Mouse (Mus musculus): ENCODE results near the gene Ano6. TPM values are rescaled to one million over a fixed set of nuclear protein-coding genes. Genes with fewer than 3 reads are reported as not detected.
A peak's percentile ranks its signal among the peaks of the same experiment; 100 is the strongest.

The Ano6 gene
- total and polyA plus RNA-seq, 3 experiments: 14.1 to 19.6 (median 17.3) TPM

DNA sequence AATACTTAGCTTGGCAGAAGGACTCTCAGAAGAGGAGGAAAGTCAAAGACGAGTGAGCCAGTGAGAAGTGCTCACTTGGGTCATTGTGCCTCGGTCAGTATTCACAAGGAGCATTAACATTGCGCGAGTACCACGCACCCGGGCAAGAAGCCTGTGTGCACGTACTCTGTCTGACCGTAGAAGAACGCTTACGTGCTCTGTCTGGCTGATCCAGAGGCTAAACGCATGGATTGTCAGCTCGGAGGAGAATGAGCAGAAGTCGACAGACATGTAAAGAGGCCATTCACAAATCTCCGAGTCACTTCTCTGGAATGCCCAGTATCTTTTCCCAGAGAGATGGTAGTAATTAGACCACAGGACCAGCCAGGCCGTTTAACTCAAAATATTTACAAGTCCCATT, 81.0 kb downstream of the Ano6 start:
- Histone ChIP-seq H3K9ac (ENCODE audit: low read depth, low read length) (no peak overlapping the region), H3K27me3 (ENCODE audit: control insufficient read depth, insufficient read depth, low read length) (no peaks in the 10 kb centered on the region), H3K27ac (no peak overlapping the region), H3K4me1 (ENCODE audit: control insufficient read depth, insufficient read depth, low read length) (peaks cover 6% of the 10 kb centered on the region), H3K79me2 (replicated peaks; ENCODE audit: control insufficient read depth, insufficient read depth, low read length) (no peaks in the 10 kb centered on the region), H3K4me3 (no peak overlapping the region), H3K36me3 (ENCODE audit: control insufficient read depth, insufficient read depth, low read length) (peaks cover 3% of the 10 kb centered on the region; the same call in 1 of the 2 replicates)
- TF ChIP-seq EP300 (IDR thresholded peaks at IDR 0.05; ENCODE audit: insufficient read depth, low read depth, low read length): no peak
- TF ChIP-seq CTCF (IDR thresholded peaks at IDR 0.05): no peak
- TF ChIP-seq POLR2A (IDR thresholded peaks at IDR 0.05; ENCODE audit: insufficient read depth, low read depth, low read length): no peak
- no peak for DNase-seq
- intact Hi-C loops (cut with DNase I): no loop called here
- WGBS: 53% methylated on average over 15 of the region's 15 CpGs

DNA sequence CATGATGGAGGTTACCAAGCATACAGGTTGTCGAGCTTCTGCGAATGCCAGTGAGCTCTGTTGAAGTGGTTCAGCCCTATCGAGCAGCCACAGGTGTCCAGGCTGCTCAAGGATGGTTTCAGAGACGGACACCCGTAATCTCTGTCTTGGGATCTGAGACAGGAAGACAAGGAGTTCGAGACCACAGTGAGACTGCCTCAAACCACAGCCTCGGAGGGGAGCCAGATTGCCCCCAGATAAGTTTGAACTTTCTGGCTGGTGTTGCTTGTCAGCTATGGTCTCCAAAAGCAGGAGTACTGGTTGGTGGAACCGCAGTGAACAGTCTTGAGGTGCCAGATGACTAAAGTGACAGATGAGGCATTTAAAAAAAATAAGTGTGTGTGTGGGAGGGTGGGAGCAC, 81.8 kb downstream of the Ano6 start:
- Histone ChIP-seq H3K79me2 (replicated peaks; ENCODE audit: control insufficient read depth, insufficient read depth, low read length) (no peaks in the 10 kb centered on the region), H3K27ac (no peak overlapping the region), H3K36me3 (ENCODE audit: control insufficient read depth, insufficient read depth, low read length) (peaks cover 3% of the 10 kb centered on the region; the same call in 1 of the 2 replicates), H3K4me3 (no peak overlapping the region), H3K4me1 (ENCODE audit: control insufficient read depth, insufficient read depth, low read length) (peaks cover 6% of the 10 kb centered on the region), H3K9ac (ENCODE audit: low read depth, low read length) (no peak overlapping the region), H3K27me3 (ENCODE audit: control insufficient read depth, insufficient read depth, low read length) (no peaks in the 10 kb centered on the region)
- TF ChIP-seq POLR2A (IDR thresholded peaks at IDR 0.05; ENCODE audit: insufficient read depth, low read depth, low read length) (no peak), EP300 (IDR thresholded peaks at IDR 0.05; ENCODE audit: insufficient read depth, low read depth, low read length) (no peak), CTCF (IDR thresholded peaks at IDR 0.05) (no peak)
- WGBS: 92% methylated on average over 8 of the region's 8 CpGs
- DNase-seq: no peak
- intact Hi-C loops (cut with DNase I): no loop called here

GRCm38 (mm10) chr15:95873276-95873675, 82.6 kb downstream of the Ano6 start:
- intact Hi-C loops (cut with DNase I): no loop called here
- no peak overlapping the region for H3K27ac ChIP-seq
- no peaks in the 10 kb centered on the region for H3K79me2 ChIP-seq (replicated peaks; ENCODE audit: control insufficient read depth, insufficient read depth, low read length)

GRCm38 (mm10) chr15:95874216-95874615, 83.6 kb downstream of the Ano6 start:
- Histone ChIP-seq H3K4me1 (ENCODE audit: control insufficient read depth, insufficient read depth, low read length) (peaks cover 6% of the 10 kb centered on the region), H3K36me3 (ENCODE audit: control insufficient read depth, insufficient read depth, low read length) (peaks cover 3% of the 10 kb centered on the region; the same call in 1 of the 2 replicates), H3K9ac (ENCODE audit: low read depth, low read length) (no peak overlapping the region), H3K27me3 (ENCODE audit: control insufficient read depth, insufficient read depth, low read length) (no peaks in the 10 kb centered on the region), H3K27ac (no peak overlapping the region), H3K4me3 (no peak overlapping the region), H3K79me2 (replicated peaks; ENCODE audit: control insufficient read depth, insufficient read depth, low read length) (no peaks in the 10 kb centered on the region)
- 82% methylated on average over 5 of the region's 5 CpGs for WGBS
- intact Hi-C loops (cut with DNase I): no loop called here
- DNase-seq: no peak
- TF ChIP-seq POLR2A (IDR thresholded peaks at IDR 0.05; ENCODE audit: insufficient read depth, low read depth, low read length) (no peak), EP300 (IDR thresholded peaks at IDR 0.05; ENCODE audit: insufficient read depth, low read depth, low read length) (no peak), CTCF (IDR thresholded peaks at IDR 0.05) (no peak)

More at GRCm38 (mm10) chr15:95873276-95873675, 82.6 kb downstream of the Ano6 start:
- no peak overlapping the region for H3K4me3 ChIP-seq
- H3K9ac ChIP-seq (ENCODE audit: low read depth, low read length): no peak overlapping the region
- peaks cover 3% of the 10 kb centered on the region; the same call in 1 of the 2 replicates for H3K36me3 ChIP-seq (ENCODE audit: control insufficient read depth, insufficient read depth, low read length)
- 93% methylated on average over 1 of the region's 1 CpGs for WGBS
- peaks cover 6% of the 10 kb centered on the region for H3K4me1 ChIP-seq (ENCODE audit: control insufficient read depth, insufficient read depth, low read length)
- no peak for TF ChIP-seq POLR2A (IDR thresholded peaks at IDR 0.05; ENCODE audit: insufficient read depth, low read depth, low read length)
- no peak for TF ChIP-seq EP300 (IDR thresholded peaks at IDR 0.05; ENCODE audit: insufficient read depth, low read depth, low read length)
- no peak for TF ChIP-seq CTCF (IDR thresholded peaks at IDR 0.05)
- DNase-seq: no peak
- no peaks in the 10 kb centered on the region for H3K27me3 ChIP-seq (ENCODE audit: control insufficient read depth, insufficient read depth, low read length)

DNA sequence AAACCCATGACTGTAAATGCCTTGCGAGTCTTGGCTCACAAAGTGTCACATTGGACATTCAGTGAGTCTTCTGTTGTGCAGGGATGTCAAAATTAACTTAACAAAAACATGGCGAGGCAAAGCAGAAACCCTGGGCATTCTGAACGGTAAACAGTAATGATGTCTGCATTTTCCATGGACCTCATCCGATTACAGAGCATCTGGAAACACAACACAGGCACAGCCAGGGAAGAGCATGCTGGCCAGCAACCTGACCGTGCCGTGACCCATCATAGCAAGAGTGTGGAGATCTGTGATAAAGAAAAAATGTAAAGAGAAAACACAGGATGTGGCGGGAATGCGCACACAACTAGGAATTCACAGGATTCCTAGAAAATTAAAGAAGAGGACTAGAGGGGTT, 84.1 kb downstream of the Ano6 start:
- Histone ChIP-seq H3K36me3 (ENCODE audit: control insufficient read depth, insufficient read depth, low read length) (peaks cover 3% of the 10 kb centered on the region; the same call in 1 of the 2 replicates), H3K4me3 (no peak overlapping the region), H3K4me1 (ENCODE audit: control insufficient read depth, insufficient read depth, low read length) (peaks cover 6% of the 10 kb centered on the region), H3K27me3 (ENCODE audit: control insufficient read depth, insufficient read depth, low read length) (no peaks in the 10 kb centered on the region), H3K9ac (ENCODE audit: low read depth, low read length) (no peak overlapping the region), H3K79me2 (replicated peaks; ENCODE audit: control insufficient read depth, insufficient read depth, low read length) (no peaks in the 10 kb centered on the region), H3K27ac (no peak overlapping the region)
- TF ChIP-seq POLR2A (IDR thresholded peaks at IDR 0.05; ENCODE audit: insufficient read depth, low read depth, low read length): no peak
- no peak for TF ChIP-seq EP300 (IDR thresholded peaks at IDR 0.05; ENCODE audit: insufficient read depth, low read depth, low read length)
- no peak for TF ChIP-seq CTCF (IDR thresholded peaks at IDR 0.05)
- 65% methylated on average over 8 of the region's 8 CpGs for WGBS
- intact Hi-C loops (cut with DNase I): no loop called here
- DNase-seq: no peak

GRCm38 (mm10) chr15:95875898-95876297, 85.3 kb downstream of the Ano6 start:
- Histone ChIP-seq H3K27ac (no peak overlapping the region), H3K9ac (ENCODE audit: low read depth, low read length) (no peak overlapping the region), H3K4me1 (ENCODE audit: control insufficient read depth, insufficient read depth, low read length) (peaks cover 12% of the 10 kb centered on the region), H3K4me3 (no peak overlapping the region), H3K79me2 (replicated peaks; ENCODE audit: control insufficient read depth, insufficient read depth, low read length) (no peaks in the 10 kb centered on the region), H3K27me3 (ENCODE audit: control insufficient read depth, insufficient read depth, low read length) (no peaks in the 10 kb centered on the region), H3K36me3 (ENCODE audit: control insufficient read depth, insufficient read depth, low read length) (peaks cover 7% of the 10 kb centered on the region)
- intact Hi-C loops (cut with DNase I): no loop called here
- TF ChIP-seq EP300 (IDR thresholded peaks at IDR 0.05; ENCODE audit: insufficient read depth, low read depth, low read length) (peak; percentile 72; the same call in 1 of the 2 replicates), POLR2A (IDR thresholded peaks at IDR 0.05; ENCODE audit: insufficient read depth, low read depth, low read length) (no peak), CTCF (IDR thresholded peaks at IDR 0.05) (0 out of 2 replicates have a peak, but pooled peaks have one; percentile 3)
- 65% methylated on average over 10 of the region's 10 CpGs for WGBS
- no peak for DNase-seq
